Mouse (Mus musculus): ENCODE results near the gene Cyp2c70.

DNA sequence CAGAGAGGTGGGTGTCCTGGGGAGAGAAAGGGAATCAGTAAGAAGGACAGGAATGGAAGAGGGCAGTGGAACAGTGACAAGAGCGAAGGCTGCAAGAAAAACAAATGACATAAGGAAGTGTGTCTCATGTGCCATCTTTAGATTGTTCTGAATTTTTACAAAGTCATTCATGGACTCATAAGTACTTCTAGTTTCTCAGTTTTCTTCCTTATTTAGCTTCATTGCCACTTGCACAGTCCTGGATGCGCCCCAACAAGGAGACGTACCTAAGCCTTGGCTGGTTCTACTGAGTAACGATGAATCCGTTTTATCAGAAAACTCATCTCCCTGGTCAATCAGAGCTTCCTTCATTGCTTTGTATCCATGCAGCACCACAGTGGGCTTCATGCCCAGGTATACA, 3.5 kb downstream of the Cyp2c70 start:
- TF ChIP-seq CTCF (conservative IDR thresholded peaks at IDR 0.05; ENCODE audit: low read length) (no peak), POU5F1 (IDR thresholded peaks at IDR 0.05; ENCODE audit: borderline replicate concordance, low read length) (no peak)

All from E14TG2a.4 (cell line).